Mouse (Mus musculus): ENCODE data around the gene Olfr1444. TPM values are rescaled to one million over a fixed set of nuclear protein-coding genes. Genes with fewer than 3 reads are reported as not detected.

Gene Olfr1444
- polyA plus RNA-seq, 1 experiment from 2014 or later, result not detected

GRCm38 (mm10) chr19:12903643-12904042, 46.6 kb downstream of the Olfr1444 start, which contains the start of gene Olfr1447:
Olfr1447 (minus strand) TSS chr19:12903743.
- WGBS, result 93% methylated on average over 1 of the region's 1 CpGs
- H3K4me3 ChIP-seq, result no peak within 1 kb of the TSS
- peaks cover 13% of the 10 kb centered on the region; the same call in 1 of the 2 replicates for H3K9me3 ChIP-seq
- no peaks in the 10 kb centered on the region for H3K4me1 ChIP-seq
- no peak for DNase-seq (ENCODE audit: low spot score)
- no peaks in the 10 kb centered on the region for H3K27me3 ChIP-seq (replicated peaks; ENCODE audit: low read depth, poor library complexity, severe bottlenecking)
- H3K27ac ChIP-seq (replicated peaks), result no peak within 1 kb of the TSS
- no peaks in the 10 kb centered on the region for H3K36me3 ChIP-seq (replicated peaks)

Other genes with a start within 250 kb of the Olfr1444 start
- gene Glyat, start 224.0 kb upstream of the Olfr1444 start, polyA plus RNA-seq (2016; fragmentation: Nextera tagmentation; extraction: Ambion mirVana), result not detected in 2 replicates
- gene Olfr1442, start 186.8 kb upstream of the Olfr1444 start, polyA plus RNA-seq (2016; fragmentation: Nextera tagmentation; extraction: Ambion mirVana), result not detected in 2 replicates
- not detected in 2 replicates for gene Olfr1443, start 179.2 kb upstream of the Olfr1444 start, polyA plus RNA-seq (2016; fragmentation: Nextera tagmentation; extraction: Ambion mirVana)
- not detected in 2 replicates for gene Keg1, start 161.5 kb upstream of the Olfr1444 start, polyA plus RNA-seq (2016; fragmentation: Nextera tagmentation; extraction: Ambion mirVana)
- 1.7 and 1.8 TPM in 2 replicates for gene Cntf, start 91.7 kb upstream of the Olfr1444 start, polyA plus RNA-seq (2016; fragmentation: Nextera tagmentation; extraction: Ambion mirVana)
- gene Zfp91, start 61.2 kb upstream of the Olfr1444 start, polyA plus RNA-seq (2016; fragmentation: Nextera tagmentation; extraction: Ambion mirVana), result 13.1 and 14.2 TPM in 2 replicates
- gene Lpxn, start 61.1 kb upstream of the Olfr1444 start, polyA plus RNA-seq (2016; fragmentation: Nextera tagmentation; extraction: Ambion mirVana), result 0.71 and 0.72 TPM in 2 replicates
- not detected in 2 replicates for gene Gm5244, start 10.6 kb upstream of the Olfr1444 start, polyA plus RNA-seq (2016; fragmentation: Nextera tagmentation; extraction: Ambion mirVana)
- gene Olfr1445, start 26.6 kb downstream of the Olfr1444 start, polyA plus RNA-seq (2016; fragmentation: Nextera tagmentation; extraction: Ambion mirVana), result not detected in 2 replicates
- not detected in 2 replicates for gene Olfr1446, start 36.2 kb downstream of the Olfr1444 start, polyA plus RNA-seq (2016; fragmentation: Nextera tagmentation; extraction: Ambion mirVana)
- gene Olfr1447, start 46.5 kb downstream of the Olfr1444 start, polyA plus RNA-seq (2016; fragmentation: Nextera tagmentation; extraction: Ambion mirVana), result not detected in 2 replicates
- not detected in 2 replicates for gene Olfr1448, start 67.1 kb downstream of the Olfr1444 start, polyA plus RNA-seq (2016; fragmentation: Nextera tagmentation; extraction: Ambion mirVana)
- gene Olfr1449, start 73.6 kb downstream of the Olfr1444 start, polyA plus RNA-seq (2016; fragmentation: Nextera tagmentation; extraction: Ambion mirVana), result not detected in 2 replicates
- not detected in 2 replicates for gene Olfr1450, start 93.0 kb downstream of the Olfr1444 start, polyA plus RNA-seq (2016; fragmentation: Nextera tagmentation; extraction: Ambion mirVana)
- not detected in 2 replicates for gene Olfr1451, start 137.7 kb downstream of the Olfr1444 start, polyA plus RNA-seq (2016; fragmentation: Nextera tagmentation; extraction: Ambion mirVana)
- gene Olfr1453, start 171.0 kb downstream of the Olfr1444 start, polyA plus RNA-seq (2016; fragmentation: Nextera tagmentation; extraction: Ambion mirVana), result not detected in 2 replicates
- not detected in 2 replicates for gene Olfr1454, start 203.3 kb downstream of the Olfr1444 start, polyA plus RNA-seq (2016; fragmentation: Nextera tagmentation; extraction: Ambion mirVana)
- not detected in 2 replicates for gene Olfr1457, start 240.6 kb downstream of the Olfr1444 start, polyA plus RNA-seq (2016; fragmentation: Nextera tagmentation; extraction: Ambion mirVana)
- not detected in 2 replicates for gene Olfr1458, start 249.5 kb downstream of the Olfr1444 start, polyA plus RNA-seq (2016; fragmentation: Nextera tagmentation; extraction: Ambion mirVana)